Mouse (Mus musculus) CD4-positive naive resting alpha-beta T cell, adult 76 days (primary cell): ENCODE measurements around the gene Terf2. TPM values are rescaled to one million over a fixed set of nuclear protein-coding genes. Genes with fewer than 3 reads are reported as not detected.

Source experiments
- total RNA-seq: library from RNA; stranded (reverse); gene quantifications from one replicate; pipeline ENCODE4 v1.2.4, GENCODE M21; 2023

Gene Terf2
- total RNA-seq, result 64.7 TPM

GRCm38 (mm10) chr8:107096366-107097036, at the start of gene Terf2:
TSS of gene Terf2 (minus strand) at chr8:107096547.

GRCm38 (mm10) chr8:107065511-107066496, 30.5 kb downstream of the Terf2 start, which contains the start of gene Tmed6:
TSS of gene Tmed6 (minus strand) at chr8:107065644.

DNA sequence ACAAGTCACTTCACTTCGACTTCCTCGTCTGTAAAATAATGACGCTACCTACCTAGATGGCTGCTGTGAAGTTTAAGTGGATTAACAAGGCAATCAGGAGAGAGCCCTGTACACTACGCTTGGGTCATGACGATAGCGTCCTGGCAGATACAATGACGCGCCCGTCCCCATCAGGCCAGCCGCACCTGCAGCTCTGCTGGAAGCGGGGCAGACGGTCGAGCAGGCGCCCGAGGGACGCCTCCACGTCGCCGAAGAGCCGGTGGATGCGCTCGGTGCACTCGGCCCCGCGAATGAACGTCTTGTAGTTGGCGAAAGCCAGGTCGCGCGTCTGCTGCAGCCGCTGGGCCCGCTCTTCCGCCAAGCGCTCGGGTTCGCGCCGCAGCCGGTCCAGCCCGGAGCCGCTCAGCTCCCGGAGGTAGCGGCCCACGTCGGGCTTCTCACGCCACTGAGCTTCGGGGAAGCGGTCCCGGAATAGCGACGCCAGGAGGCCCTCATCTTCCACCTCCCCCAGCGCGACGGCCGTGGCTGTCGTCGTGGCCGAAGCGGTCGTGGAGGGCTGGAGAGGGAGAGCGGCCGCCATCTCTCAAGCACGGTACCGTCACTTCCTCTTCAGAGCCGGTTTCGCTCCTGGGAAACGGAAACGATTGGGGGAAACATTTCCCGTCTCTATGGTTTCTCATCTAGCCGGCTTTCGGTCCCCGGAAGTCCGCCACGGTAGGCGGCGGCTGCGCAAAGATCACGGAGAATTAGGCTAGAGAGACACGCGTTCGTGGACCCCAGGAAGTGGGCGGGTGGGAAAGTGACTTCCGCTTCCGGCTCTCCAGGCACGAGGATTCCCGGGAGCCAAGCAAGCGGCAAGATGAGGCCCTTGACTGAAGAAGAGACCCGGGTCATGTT, 40.0 kb downstream of the Terf2 start, which contains the start of the genes Cog8 and Nip7:
Gene Cog8 (minus strand): TSS at position 614 of the 897 bp plus-strand sequence.
Gene Nip7 (plus strand): TSS at position 802 of the 897 bp plus-strand sequence.

GRCm38 (mm10) chr8:107048061-107048941, 48.0 kb downstream of the Terf2 start, which contains the start of gene Pdf:
TSS of gene Pdf (minus strand) at chr8:107048614.

GRCm38 (mm10) chr8:107030650-107031576, 65.4 kb downstream of the Terf2 start, which contains the start of gene Vps4a:
TSS of gene Vps4a (plus strand) at chr8:107031222.

Other genes starting within 250 kb of the Terf2 start
- gene Has3, start 226.3 kb downstream of the Terf2 start, total RNA-seq, result 0.44 TPM
- gene Utp4, start 202.9 kb downstream of the Terf2 start, total RNA-seq, result 47.0 TPM
- gene Sntb2, start 160.8 kb downstream of the Terf2 start, total RNA-seq, result 7.9 TPM
- gene Vps4a, start 65.3 kb downstream of the Terf2 start, total RNA-seq, result 39.3 TPM
- 7.7 TPM for gene Pdf, start 47.9 kb downstream of the Terf2 start, total RNA-seq
- gene Cog8, start 39.9 kb downstream of the Terf2 start, total RNA-seq, result 41.2 TPM
- 52.7 TPM for gene Nip7, start 39.7 kb downstream of the Terf2 start, total RNA-seq
- gene Tmed6, start 30.9 kb downstream of the Terf2 start, total RNA-seq, result not detected
- 27.0 TPM for gene Cyb5b, start 54.1 kb upstream of the Terf2 start, total RNA-seq
- 57.5 TPM for gene Nfat5, start 196.9 kb upstream of the Terf2 start, total RNA-seq